Mouse (Mus musculus) WW6 (cell line): ENCODE results near the gene Golga4.

Experiments used
- DNase-seq: peaks from one replicate; pipeline ENCODE4 v3.0.0-alpha.2; 2013; ENCODE audit warnings: low read depth, low spot score

Gene Golga4

GRCm38 (mm10) chr9:118506020-118506403, at the start of gene Golga4:
Golga4 (plus strand) TSS chr9:118506267.
- no peak for DNase-seq

GRCm38 (mm10) chr9:118456405-118456804, 49.7 kb upstream of the Golga4 start:
- DNase-seq = no peak

- DNase-seq = no peak
Measured at GRCm38 (mm10) chr9:118458039-118458438, 48.0 kb upstream of the Golga4 start.

- no peak for DNase-seq
Measured at GRCm38 (mm10) chr9:118464031-118464430, 42.0 kb upstream of the Golga4 start.

GRCm38 (mm10) chr9:118468301-118468700, 37.8 kb upstream of the Golga4 start:
- no peak for DNase-seq

GRCm38 (mm10) chr9:118469272-118469671, 36.8 kb upstream of the Golga4 start:
- DNase-seq = no peak

- DNase-seq = no peak
Measured at GRCm38 (mm10) chr9:118471296-118471695, 34.8 kb upstream of the Golga4 start.

- no peak for DNase-seq
Measured at GRCm38 (mm10) chr9:118476211-118476765, 29.8 kb upstream of the Golga4 start.

- DNase-seq = no peak
Measured at GRCm38 (mm10) chr9:118476766-118477271, 29.2 kb upstream of the Golga4 start.

- no peak for DNase-seq
Measured at GRCm38 (mm10) chr9:118477281-118477931, 28.7 kb upstream of the Golga4 start.

GRCm38 (mm10) chr9:118477961-118478360, 28.1 kb upstream of the Golga4 start, which contains the start of gene Eomes:
Eomes (plus strand) TSS chr9:118478212.
- no peak for DNase-seq

GRCm38 (mm10) chr9:118478458-118478838, 27.6 kb upstream of the Golga4 start:
- no peak for DNase-seq

GRCm38 (mm10) chr9:118478839-118479507, 27.1 kb upstream of the Golga4 start:
- DNase-seq = no peak

- DNase-seq = no peak
Measured at GRCm38 (mm10) chr9:118479508-118480291, 26.4 kb upstream of the Golga4 start.

GRCm38 (mm10) chr9:118480292-118480690, 25.8 kb upstream of the Golga4 start:
- no peak for DNase-seq

- DNase-seq = no peak
Measured at GRCm38 (mm10) chr9:118482210-118482609, 23.9 kb upstream of the Golga4 start.

GRCm38 (mm10) chr9:118486361-118487095, 19.5 kb upstream of the Golga4 start:
- no peak for DNase-seq

GRCm38 (mm10) chr9:118487096-118487395, 19.0 kb upstream of the Golga4 start:
- no peak for DNase-seq

- DNase-seq = no peak
Measured at GRCm38 (mm10) chr9:118487636-118488035, 18.4 kb upstream of the Golga4 start.

- no peak for DNase-seq
Measured at GRCm38 (mm10) chr9:118488138-118488895, 17.8 kb upstream of the Golga4 start.
